Mouse (Mus musculus) CH12.LX (cell line): Measurements from ENCODE around the gene Pnmal2. TPM values are rescaled to one million over a fixed set of nuclear protein-coding genes. Genes with fewer than 3 reads are reported as not detected.

ENCODE experiments used
- DNase-seq: peaks from one replicate; pipeline ENCODE4 v3.0.0-alpha.2; 2013; ENCODE audit errors: extremely low read depth
- H3K27ac ChIP-seq: 2 replicates; pipeline ENCODE4 v1.5.1; 2012; ENCODE audit warnings: low read depth, mild to moderate bottlenecking, control low read depth, moderate library complexity; ENCODE audit not compliant: insufficient read depth
- H3K27me3 ChIP-seq: replicated peaks from 2 replicates; pipeline ENCODE3; 2012; ENCODE audit warnings: inconsistent platforms
- H3K36me3 ChIP-seq, 2 experiments: replicated peaks in 1 of 2; 2 replicates each; pipeline versions ENCODE3 to v1.6.1; 2012; ENCODE audit warnings: inconsistent platforms in 1 of 2, low read length in 1 of 2, mild to moderate bottlenecking in 1 of 2, mixed read lengths in 1 of 2, moderate library complexity in 1 of 2; ENCODE audit not compliant: control insufficient read depth in 1 of 2, insufficient read depth in 1 of 2
- H3K4me1 ChIP-seq, 2 experiments: 2 replicates each; pipeline ENCODE4 v1.6.1; 2012; ENCODE audit warnings: inconsistent platforms in 1 of 2, moderate library complexity in 1 of 2; ENCODE audit not compliant: insufficient read depth in 2 of 2, control insufficient read depth in 1 of 2
- H3K4me2 ChIP-seq: 2 replicates; pipeline ENCODE4 v1.6.1; 2012; ENCODE audit warnings: low read depth, mild to moderate bottlenecking, control low read depth; ENCODE audit not compliant: poor library complexity, insufficient read depth, severe bottlenecking
- H3K4me3 ChIP-seq, 3 experiments: fragments of 150-350 bp in 1 of 3; sonication (generic) in 1 of 3; replicated peaks in 1 of 3; 2 replicates each; pipeline versions ENCODE3 to v1.5.1; 2011 to 2012; ENCODE audit warnings: low read depth in 2 of 3, low read length in 2 of 3, mild to moderate bottlenecking in 2 of 3, moderate library complexity in 2 of 3, control low read depth in 1 of 3, improper control_type of control experiment in 1 of 3, inconsistent platforms in 1 of 3, mixed read lengths in 1 of 3; ENCODE audit not compliant: poor library complexity in 1 of 3
- H3K79me2 ChIP-seq: replicated peaks from 2 replicates; pipeline ENCODE4 v1.6.1; 2012; ENCODE audit warnings: mild to moderate bottlenecking, moderate library complexity; ENCODE audit not compliant: control insufficient read depth, poor library complexity, insufficient read depth, severe bottlenecking; ENCODE audit errors: extremely low read depth
- H3K9ac ChIP-seq: 2 replicates; pipeline ENCODE4 v1.6.1; 2012; ENCODE audit warnings: low read depth, mild to moderate bottlenecking, control low read depth, moderate library complexity; ENCODE audit not compliant: insufficient read depth
- H3K9me3 ChIP-seq: replicated peaks from 2 replicates; pipeline ENCODE3; 2012; ENCODE audit warnings: low read length, inconsistent platforms, mixed read lengths
- CHD1 ChIP-seq: IDR thresholded peaks from 2 replicates; pipeline ENCODE4 v1.6.1; 2012; ENCODE audit warnings: low read depth, low read length, improper control_type of control experiment, inconsistent platforms
- EP300 ChIP-seq: IDR thresholded peaks from 2 replicates; pipeline ENCODE4 v1.6.1; 2011; ENCODE audit warnings: low read length, improper control_type of control experiment
- ETS1 ChIP-seq: conservative IDR thresholded peaks from 2 replicates; pipeline ENCODE4 v1.6.1; 2012; ENCODE audit warnings: low read depth, mild to moderate bottlenecking, inconsistent platforms, low read length, improper control_type of control experiment, moderate library complexity
- GABPA ChIP-seq: IDR thresholded peaks from 2 replicates; pipeline ENCODE4 v1.6.1; 2012; ENCODE audit warnings: low read depth, low read length, improper control_type of control experiment, inconsistent platforms; ENCODE audit not compliant: insufficient replicate concordance
- IRF4 ChIP-seq: IDR thresholded peaks from 2 replicates; pipeline ENCODE4 v1.6.1; 2014; ENCODE audit warnings: low read depth, mild to moderate bottlenecking, inconsistent platforms, low read length, improper control_type of control experiment
- JUN ChIP-seq: IDR thresholded peaks from 2 replicates; pipeline ENCODE4 v1.6.1; 2011; ENCODE audit warnings: low read depth, mild to moderate bottlenecking, low read length, improper control_type of control experiment, moderate library complexity; ENCODE audit not compliant: insufficient read depth
- MAFK ChIP-seq: IDR thresholded peaks from 2 replicates; pipeline ENCODE4 v1.6.1; 2011; ENCODE audit warnings: low read length, improper control_type of control experiment; ENCODE audit not compliant: insufficient replicate concordance
- MAX ChIP-seq: IDR thresholded peaks from 2 replicates; pipeline ENCODE4 v1.6.1; 2011; ENCODE audit warnings: low read length, improper control_type of control experiment
- MAZ ChIP-seq: IDR thresholded peaks from 2 replicates; pipeline ENCODE4 v1.6.1; 2012; ENCODE audit warnings: low read depth, mild to moderate bottlenecking, inconsistent platforms, low read length, improper control_type of control experiment, moderate library complexity
- MXI1 ChIP-seq: IDR thresholded peaks from 2 replicates; pipeline ENCODE4 v1.6.1; 2011; ENCODE audit warnings: mild to moderate bottlenecking, low read depth, low read length, improper control_type of control experiment
- MYC ChIP-seq: IDR thresholded peaks from 2 replicates; pipeline ENCODE4 v1.6.1; 2011; ENCODE audit warnings: low read depth, mild to moderate bottlenecking, improper control_type of control experiment, low read length
- POLR2A ChIP-seq: IDR thresholded peaks from 2 replicates; pipeline ENCODE4 v1.6.1; 2011; ENCODE audit warnings: low read depth, mild to moderate bottlenecking, improper control_type of control experiment, low read length
- SIN3A ChIP-seq: IDR thresholded peaks from 2 replicates; pipeline ENCODE4 v1.6.1; 2012; ENCODE audit warnings: low read length, improper control_type of control experiment, inconsistent platforms
- SMC3 ChIP-seq: IDR thresholded peaks from 2 replicates; pipeline ENCODE4 v1.6.1; 2011; ENCODE audit warnings: low read depth, low read length, improper control_type of control experiment
- TCF12 ChIP-seq: IDR thresholded peaks from 2 replicates; pipeline ENCODE4 v1.6.1; 2014; ENCODE audit warnings: low read depth, mild to moderate bottlenecking, inconsistent platforms, low read length, improper control_type of control experiment
- USF1 ChIP-seq: IDR thresholded peaks from 2 replicates; pipeline ENCODE4 v1.6.1; 2014; ENCODE audit warnings: low read depth, mild to moderate bottlenecking, inconsistent platforms, low read length, improper control_type of control experiment
- USF2 ChIP-seq: conservative IDR thresholded peaks from 2 replicates; pipeline ENCODE4 v1.6.1; 2011; ENCODE audit warnings: low read depth, low read length, improper control_type of control experiment
- ZNF384 ChIP-seq: IDR thresholded peaks from 2 replicates; pipeline ENCODE4 v1.6.1; 2012; ENCODE audit warnings: low read depth, low read length, improper control_type of control experiment, inconsistent platforms
- dilution Hi-C: fragments of 300-500 bp; cut with MboI; formaldehyde crosslinking; loops from 2 replicates; pipeline ENCODE4 v1.14.3; 2020; ENCODE audit warnings: low sequenced_read_pairs; ENCODE audit not compliant: extremely low pct_unique_long_range_greater_than_20kb, extremely low pct_ligation_motif_present
- in situ Hi-C: fragments of 300-500 bp; cut with MboI; formaldehyde crosslinking; loops from 3 replicates; pipeline ENCODE4 v1.14.3; 2019; ENCODE audit warnings: low sequenced_read_pairs, low pct_ligation_motif_present, low pct_unique_long_range_greater_than_20kb, mixed read lengths
- polyA plus RNA-seq: library from polyadenylated mRNA; unstranded; fragments of >175 nt; gene quantifications from 2 replicates; pipeline ENCODE4 v1.2.1, GENCODE M21; 2012; ENCODE audit warnings: low read depth; ENCODE audit not compliant: insufficient read length
- total RNA-seq, 2 experiments: library from RNA; depleted of rRNA; stranded (reverse); fragments of 300-350 nt in 1 of 2; fragments of >200 nt in 1 of 2; gene quantifications; 2 replicates each; pipeline ENCODE4 v1.2.3; 2012 to 2014

Pnmal2 gene
- total and polyA plus RNA-seq, 3 experiments: 0.09 to 0.38 TPM; not detected in 1

DNA sequence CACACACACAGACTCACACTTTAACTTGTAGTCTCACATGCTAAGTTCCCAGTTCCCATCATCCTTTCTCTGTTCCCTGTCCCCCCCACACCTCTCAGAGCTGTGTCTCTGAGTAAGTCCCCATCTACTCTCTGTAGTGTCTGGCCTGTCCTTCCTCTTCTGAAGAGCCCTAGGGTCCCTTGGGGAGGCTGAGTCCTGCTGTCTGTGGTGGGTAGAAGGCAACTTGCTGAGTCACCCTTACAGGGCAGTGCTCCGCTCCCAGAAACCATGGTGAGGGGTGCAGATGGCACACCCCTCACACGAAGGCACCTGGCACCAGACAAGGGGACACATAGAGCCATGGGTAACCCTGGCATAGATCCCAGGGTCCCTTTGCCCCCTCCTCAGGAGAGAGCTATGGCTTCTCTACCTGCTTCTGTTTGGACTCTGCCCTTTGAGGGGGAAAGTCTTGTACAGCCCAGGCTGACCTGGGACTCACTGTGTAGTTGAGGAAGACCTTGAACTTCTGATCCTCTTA is 41.0 kb upstream of the Pnmal2 start:
- H3K27me3 ChIP-seq: no peaks in the 10 kb centered on the region
- H3K4me1 ChIP-seq: peaks cover 56 to 82% of the 10 kb centered on the region in 2 experiments
- H3K9me3 ChIP-seq: no peaks in the 10 kb centered on the region
- H3K4me2 ChIP-seq: 0 out of 2 replicates have a peak overlapping the region, but pooled peaks have one; percentile 0
- DNase-seq: peak; percentile 86
- H3K27ac ChIP-seq: peak overlapping the region; percentile 27; the same call in 1 of the 2 replicates
- dilution Hi-C loops: no loop called here
- H3K4me3 ChIP-seq: no peak overlapping the region
- TF ChIP-seq USF1 (no peak), MAZ (no peak), MXI1 (no peak), GABPA (peak; percentile 30; the same call in 1 of the 2 replicates), IRF4 (peak; percentile 20; the same call in 1 of the 2 replicates), TCF12 (0 out of 2 replicates have a peak, but pooled peaks have one; percentile 20), MAFK (peak; percentile 78)
- TF ChIP-seq, all 38 proteins: peak for 4
- peaks cover 0 to under 1% of the 10 kb centered on the region in 2 experiments for H3K36me3 ChIP-seq
- H3K79me2 ChIP-seq: no peaks in the 10 kb centered on the region
- H3K9ac ChIP-seq: no peak overlapping the region
- in situ Hi-C loops: no loop called here

DNA sequence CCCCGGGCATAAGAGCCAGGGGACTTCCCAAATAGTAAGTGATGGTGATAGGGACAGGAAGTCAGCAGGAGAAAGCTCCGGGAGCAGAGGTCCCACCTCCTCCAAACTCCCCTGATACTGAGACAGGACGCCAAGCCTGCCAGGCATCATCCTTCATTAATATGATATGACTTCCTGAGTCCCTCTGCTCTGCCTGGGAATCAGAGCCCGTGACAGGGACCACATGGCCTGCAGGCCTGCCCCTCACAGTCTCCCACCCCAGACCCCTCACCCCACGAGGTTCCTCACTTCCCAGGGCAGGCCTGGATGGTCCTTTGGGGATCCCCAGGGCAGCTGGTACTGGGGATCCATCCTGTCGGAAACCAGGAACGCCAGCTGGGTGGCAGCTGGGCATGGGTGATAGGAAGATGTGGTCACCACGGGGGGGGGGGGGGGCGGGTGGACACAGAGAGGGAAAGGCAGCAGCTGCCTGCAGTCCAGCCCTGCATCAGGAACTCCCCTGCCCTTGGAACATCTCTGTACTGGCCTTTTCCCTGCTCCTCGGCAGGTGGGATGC is 40.3 kb upstream of the Pnmal2 start:
- Histone ChIP-seq H3K79me2 (no peaks in the 10 kb centered on the region), H3K9me3 (no peaks in the 10 kb centered on the region), H3K4me1 (peaks cover 62 to 84% of the 10 kb centered on the region in 2 experiments), H3K27ac (no peak overlapping the region), H3K27me3 (no peaks in the 10 kb centered on the region), H3K9ac (no peak overlapping the region), H3K4me3 (no peak overlapping the region), H3K4me2 (no peak overlapping the region), H3K36me3 (peaks cover 3 to 7% of the 10 kb centered on the region in 2 experiments)
- dilution Hi-C loops: no loop called here
- no peak for DNase-seq
- TF ChIP-seq ETS1: no peak
- no peak for TF ChIP-seq CHD1
- no peak for TF ChIP-seq ZNF384
- TF ChIP-seq SIN3A: no peak
- no peak for TF ChIP-seq MAX
- TF ChIP-seq JUN: no peak
- no peak for TF ChIP-seq EP300
- no peak for TF ChIP-seq MYC
- TF ChIP-seq MAFK: no peak
- TF ChIP-seq SMC3: no peak
- TF ChIP-seq USF2: no peak
- no peak for TF ChIP-seq POLR2A
- in situ Hi-C loops: no loop called here
